Mouse (Mus musculus): ENCODE measurements around the gene Mocs3. TPM values are rescaled to one million over a fixed set of nuclear protein-coding genes. Genes with fewer than 3 reads are reported as not detected.

Gene Mocs3
- polyA plus RNA-seq (2016; fragmentation: Nextera tagmentation; extraction: Ambion mirVana), result 6.5 and 7.0 TPM in 2 replicates

GRCm38 (mm10) chr2:168230026-168230728 is at the start of gene Mocs3, which contains the start of the genes Gm20716 and Dpm1:
Mocs3 (plus strand) TSS chr2:168230622.
Gm20716 (minus strand) TSS chr2:168230364.
Dpm1 (minus strand) TSS chr2:168230591.
- Histone ChIP-seq H3K4me3 (peak within 1 kb of the TSS; percentile 99), H3K4me1 (replicated peaks) (peaks cover 28% of the 10 kb centered on the region), H3K27ac (ENCODE audit: poor library complexity, severe bottlenecking) (peak within 1 kb of the TSS; percentile 85), H3K36me3 (peaks cover 47% of the 10 kb centered on the region), H3K9me3 (replicated peaks) (peaks cover 3% of the 10 kb centered on the region; the same call in 1 of the 2 replicates), H3K27me3 (replicated peaks) (no peaks in the 10 kb centered on the region), H3K4me2 (peak within 1 kb of the TSS; percentile 78), H3K9ac (peak within 1 kb of the TSS; percentile 98)
- ATAC-seq (ENCODE audit: insufficient number of reproducible peaks, low FRiP score), result peak; percentile 87
- under 1% methylated on average over 73 of the region's 73 CpGs for WGBS

- Histone ChIP-seq H3K4me3 (no peak overlapping the region), H3K9me3 (replicated peaks) (no peaks in the 10 kb centered on the region), H3K36me3 (peaks cover 29% of the 10 kb centered on the region), H3K27me3 (replicated peaks) (no peaks in the 10 kb centered on the region), H3K9ac (no peak overlapping the region), H3K4me1 (replicated peaks) (peaks cover 74% of the 10 kb centered on the region), H3K27ac (ENCODE audit: poor library complexity, severe bottlenecking) (no peak overlapping the region), H3K4me2 (no peak overlapping the region)
- WGBS, result 95% methylated on average over 2 of the region's 2 CpGs
- no peak for ATAC-seq (ENCODE audit: insufficient number of reproducible peaks, low FRiP score)
Observed at GRCm38 (mm10) chr2:168191856-168192255, 38.6 kb upstream of the Mocs3 start.

- Histone ChIP-seq H3K4me1 (replicated peaks) (peaks cover 82% of the 10 kb centered on the region), H3K27ac (ENCODE audit: poor library complexity, severe bottlenecking) (no peak overlapping the region), H3K27me3 (replicated peaks) (no peaks in the 10 kb centered on the region), H3K36me3 (peaks cover 25% of the 10 kb centered on the region), H3K4me3 (no peak overlapping the region), H3K9ac (no peak overlapping the region), H3K9me3 (replicated peaks) (no peaks in the 10 kb centered on the region), H3K4me2 (no peak overlapping the region)
- ATAC-seq (ENCODE audit: insufficient number of reproducible peaks, low FRiP score), result no peak
- WGBS, result 74% methylated on average over 2 of the region's 2 CpGs
Observed at GRCm38 (mm10) chr2:168193685-168194084, 36.7 kb upstream of the Mocs3 start.

GRCm38 (mm10) chr2:168195721-168196120 is 34.7 kb upstream of the Mocs3 start:
- H3K36me3 ChIP-seq, result peaks cover 22% of the 10 kb centered on the region
- H3K9ac ChIP-seq, result no peak overlapping the region
- no peak overlapping the region for H3K4me3 ChIP-seq
- H3K9me3 ChIP-seq (replicated peaks), result no peaks in the 10 kb centered on the region
- H3K4me2 ChIP-seq, result no peak overlapping the region
- H3K27me3 ChIP-seq (replicated peaks), result no peaks in the 10 kb centered on the region
- peaks cover 84% of the 10 kb centered on the region for H3K4me1 ChIP-seq (replicated peaks)
- 75% methylated on average over 2 of the region's 2 CpGs for WGBS
- H3K27ac ChIP-seq (ENCODE audit: poor library complexity, severe bottlenecking), result no peak overlapping the region
- ATAC-seq (ENCODE audit: insufficient number of reproducible peaks, low FRiP score), result no peak

GRCm38 (mm10) chr2:168198421-168198820 is 32.0 kb upstream of the Mocs3 start:
- H3K27ac ChIP-seq (ENCODE audit: poor library complexity, severe bottlenecking), result no peak overlapping the region
- no peak overlapping the region for H3K4me2 ChIP-seq
- ATAC-seq (ENCODE audit: insufficient number of reproducible peaks, low FRiP score), result no peak
- no peak overlapping the region for H3K4me3 ChIP-seq
- no peaks in the 10 kb centered on the region for H3K27me3 ChIP-seq (replicated peaks)
- H3K4me1 ChIP-seq (replicated peaks), result peaks cover 71% of the 10 kb centered on the region
- H3K36me3 ChIP-seq, result peaks cover 30% of the 10 kb centered on the region
- 0 out of 2 replicates have a peak, but pooled peaks cover 2% of the 10 kb centered on the region for H3K9me3 ChIP-seq (replicated peaks)
- 92% methylated on average over 1 of the region's 1 CpGs for WGBS
- no peak overlapping the region for H3K9ac ChIP-seq

GRCm38 (mm10) chr2:168199476-168199875 is 30.9 kb upstream of the Mocs3 start:
- peak overlapping the region; percentile 6; the same call in 1 of the 2 replicates for H3K4me2 ChIP-seq
- H3K4me3 ChIP-seq, result no peak overlapping the region

DNA sequence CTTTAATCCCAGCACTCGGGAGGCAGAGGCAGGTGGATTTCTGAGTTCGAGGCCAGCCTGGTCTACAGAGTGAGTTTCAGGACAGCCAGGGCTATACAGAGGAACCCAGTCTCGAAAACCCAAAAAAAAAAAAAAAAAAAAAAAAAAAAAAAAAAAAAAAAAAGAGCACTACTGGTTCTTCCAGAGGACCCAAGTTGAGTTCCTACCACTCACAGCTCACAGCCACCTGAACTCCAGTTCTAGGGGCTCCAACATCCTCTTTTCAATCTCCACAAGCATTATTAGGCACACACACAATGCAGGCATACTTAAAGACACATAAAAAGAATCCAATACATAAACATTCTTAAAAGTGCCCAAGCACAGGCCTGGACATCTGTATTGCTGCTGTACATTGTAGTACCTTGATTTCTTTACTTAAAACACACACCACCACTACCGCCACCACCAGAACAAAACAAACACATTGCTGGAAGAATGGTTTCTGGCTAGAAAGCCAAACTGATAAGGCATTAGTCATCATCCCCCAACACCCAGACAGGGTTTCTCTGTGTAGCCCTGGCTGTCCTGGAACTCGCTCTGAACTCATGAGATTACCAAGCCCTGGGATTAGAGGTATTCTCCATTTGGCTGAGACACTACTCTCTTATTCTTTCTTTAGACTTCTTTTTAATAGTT is 30.3 kb upstream of the Mocs3 start:
- H3K36me3 ChIP-seq, result peaks cover 42% of the 10 kb centered on the region
- no peak overlapping the region for H3K9ac ChIP-seq
- H3K27ac ChIP-seq (ENCODE audit: poor library complexity, severe bottlenecking), result no peak overlapping the region
- 0 out of 2 replicates have a peak, but pooled peaks cover 3% of the 10 kb centered on the region for H3K9me3 ChIP-seq (replicated peaks)
- H3K4me2 ChIP-seq, result no peak overlapping the region
- WGBS, result 61% methylated on average over 4 of the region's 5 CpGs
- ATAC-seq (ENCODE audit: insufficient number of reproducible peaks, low FRiP score), result 0 out of 2 replicates have a peak, but pooled peaks have one; percentile 16
- H3K27me3 ChIP-seq (replicated peaks), result no peaks in the 10 kb centered on the region
- peaks cover 66% of the 10 kb centered on the region for H3K4me1 ChIP-seq (replicated peaks)
- H3K4me3 ChIP-seq, result no peak overlapping the region

More at GRCm38 (mm10) chr2:168199476-168199875, 30.9 kb upstream of the Mocs3 start:
- Histone ChIP-seq H3K27ac (ENCODE audit: poor library complexity, severe bottlenecking) (peak overlapping the region; percentile 35; the same call in 1 of the 2 replicates), H3K4me1 (replicated peaks) (peaks cover 65% of the 10 kb centered on the region), H3K36me3 (peaks cover 39% of the 10 kb centered on the region), H3K9ac (no peak overlapping the region), H3K9me3 (replicated peaks) (0 out of 2 replicates have a peak, but pooled peaks cover 3% of the 10 kb centered on the region), H3K27me3 (replicated peaks) (no peaks in the 10 kb centered on the region)
- 81% methylated on average over 4 of the region's 4 CpGs for WGBS
- no peak for ATAC-seq (ENCODE audit: insufficient number of reproducible peaks, low FRiP score)

DNA sequence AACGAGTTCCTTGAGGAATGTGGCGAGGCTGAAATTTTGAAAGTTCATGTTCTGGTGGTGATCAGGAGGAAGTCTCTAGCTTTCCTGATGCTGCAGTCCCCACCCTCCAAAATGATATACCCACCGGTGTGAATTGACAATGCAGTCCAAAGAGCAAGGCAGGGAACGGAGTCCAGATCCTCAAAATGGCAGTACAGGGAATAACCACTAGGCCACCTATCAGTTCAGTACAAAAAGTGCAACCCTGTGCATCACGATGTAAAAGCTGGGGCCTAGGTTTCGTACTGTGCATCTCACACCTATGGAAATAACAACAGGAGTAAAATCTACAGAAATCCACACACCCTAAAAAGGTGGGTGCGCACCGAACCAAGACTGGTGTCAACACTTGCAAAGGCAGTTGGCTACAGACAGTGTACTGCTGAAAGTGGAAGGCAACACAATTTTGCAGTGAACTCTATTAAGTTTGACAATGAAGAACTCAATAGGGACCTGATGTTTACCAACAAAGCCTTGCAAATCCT is 25.9 kb upstream of the Mocs3 start:
- Histone ChIP-seq H3K9me3 (replicated peaks) (0 out of 2 replicates have a peak, but pooled peaks cover 3% of the 10 kb centered on the region), H3K4me2 (peak overlapping the region; percentile 83), H3K4me1 (replicated peaks) (peaks cover 41% of the 10 kb centered on the region), H3K27me3 (replicated peaks) (no peaks in the 10 kb centered on the region), H3K4me3 (peak overlapping the region; percentile 99), H3K36me3 (peaks cover 39% of the 10 kb centered on the region), H3K27ac (ENCODE audit: poor library complexity, severe bottlenecking) (no peak overlapping the region), H3K9ac (peak overlapping the region; percentile 100)
- no peak for ATAC-seq (ENCODE audit: insufficient number of reproducible peaks, low FRiP score)
- WGBS, result 81% methylated on average over 8 of the region's 8 CpGs

DNA sequence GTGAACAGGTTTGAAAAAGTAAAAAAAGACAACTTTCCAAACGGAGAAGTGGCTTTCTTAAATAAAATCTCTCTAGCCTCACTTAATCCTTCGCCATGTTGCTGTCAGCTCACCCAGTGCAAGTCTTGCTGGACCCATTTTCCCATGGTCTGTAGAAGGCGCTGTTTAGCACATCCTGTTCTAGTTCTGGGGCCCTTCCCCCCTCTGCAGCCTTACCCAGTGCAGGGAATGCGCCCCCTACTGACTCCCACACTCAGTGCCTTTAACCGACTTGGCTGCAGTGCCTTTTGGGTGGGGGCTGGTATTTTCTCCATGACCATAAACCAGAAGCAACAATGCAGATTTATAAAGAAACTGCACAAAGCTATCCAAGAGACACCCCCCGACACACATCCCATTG is 25.2 kb upstream of the Mocs3 start:
- no peaks in the 10 kb centered on the region for H3K27me3 ChIP-seq (replicated peaks)
- peak overlapping the region; percentile 100 for H3K9ac ChIP-seq
- 6% methylated on average over 6 of the region's 6 CpGs for WGBS
- H3K4me3 ChIP-seq, result peak overlapping the region; percentile 99
- peak overlapping the region; percentile 100 for H3K27ac ChIP-seq (ENCODE audit: poor library complexity, severe bottlenecking)
- peaks cover 42% of the 10 kb centered on the region for H3K36me3 ChIP-seq
- 0 out of 2 replicates have a peak, but pooled peaks cover 3% of the 10 kb centered on the region for H3K9me3 ChIP-seq (replicated peaks)
- peak overlapping the region; percentile 83 for H3K4me2 ChIP-seq
- H3K4me1 ChIP-seq (replicated peaks), result peaks cover 34% of the 10 kb centered on the region
- peak; percentile 40; the same call in 1 of the 2 replicates for ATAC-seq (ENCODE audit: insufficient number of reproducible peaks, low FRiP score)

GRCm38 (mm10) chr2:168205681-168206631 is 24.5 kb upstream of the Mocs3 start:
- peaks cover 48% of the 10 kb centered on the region for H3K36me3 ChIP-seq
- ATAC-seq (ENCODE audit: insufficient number of reproducible peaks, low FRiP score), result peak; percentile 6
- peaks cover 27% of the 10 kb centered on the region for H3K4me1 ChIP-seq (replicated peaks)
- H3K27ac ChIP-seq (ENCODE audit: poor library complexity, severe bottlenecking), result peak overlapping the region; percentile 100
- H3K27me3 ChIP-seq (replicated peaks), result no peaks in the 10 kb centered on the region
- H3K9ac ChIP-seq, result peak overlapping the region; percentile 100
- H3K9me3 ChIP-seq (replicated peaks), result 0 out of 2 replicates have a peak, but pooled peaks cover 3% of the 10 kb centered on the region
- H3K4me2 ChIP-seq, result peak overlapping the region; percentile 83
- H3K4me3 ChIP-seq, result peak overlapping the region; percentile 99
- WGBS, result under 1% methylated on average over 49 of the region's 49 CpGs

All from heart, embryonic 12.5 days (tissue).